Mouse (Mus musculus): ENCODE results near the gene Tuft1. TPM values are rescaled to one million over a fixed set of nuclear protein-coding genes. Genes with fewer than 3 reads are reported as not detected.

The Tuft1 gene
- polyA plus RNA-seq, 1 experiment from 2014 or later = 8.7 TPM

DNA sequence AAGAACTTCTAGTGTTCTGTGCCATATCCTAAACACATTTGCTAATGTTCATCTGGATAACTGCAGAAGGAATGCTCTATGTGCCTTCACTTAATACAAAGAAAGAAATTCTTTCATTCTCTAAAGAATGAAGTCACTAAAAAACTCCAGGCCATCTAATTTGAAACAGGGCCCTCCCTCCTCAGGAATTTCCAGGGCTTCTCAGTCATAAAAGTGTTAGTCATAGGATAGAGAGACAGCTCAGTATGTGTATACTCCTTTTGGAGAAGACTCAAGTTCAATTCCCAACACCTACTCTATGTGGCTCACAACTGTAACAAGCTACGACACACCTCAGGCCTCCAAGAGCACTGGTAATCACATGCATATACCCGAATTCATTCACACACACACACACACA lies 93.1 kb downstream of the Tuft1 start:
- WGBS (ENCODE audit: insufficient replicate concordance) = 74% methylated on average over 2 of the region's 2 CpGs
- ATAC-seq (replicated peaks; ENCODE audit: insufficient number of reproducible peaks, low FRiP score, low TSS enrichment) = no peak
- H3K9ac ChIP-seq (ENCODE audit: low read depth, low read length) = no peak overlapping the region

DNA sequence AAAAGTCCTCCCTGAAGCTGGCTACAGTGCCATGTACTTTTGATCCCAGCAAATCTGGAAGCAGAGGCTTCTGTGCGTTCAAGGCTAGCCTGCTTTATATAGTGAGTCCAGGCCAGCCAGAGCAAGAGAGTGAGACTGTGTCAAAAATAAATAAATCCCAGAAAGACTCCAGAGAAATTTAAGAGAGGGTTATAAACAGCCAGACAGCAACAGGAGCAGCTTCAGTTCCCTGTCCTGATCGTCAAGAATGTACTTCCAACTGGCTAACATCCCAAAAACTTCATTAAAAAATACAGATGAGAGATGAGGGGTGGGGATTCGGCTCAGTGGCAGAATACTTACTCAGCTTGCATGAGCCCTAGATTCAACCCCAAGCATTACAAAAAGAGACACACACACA lies 93.5 kb downstream of the Tuft1 start:
- Histone ChIP-seq H3K9me3 (replicated peaks; ENCODE audit: control insufficient read depth, low read length) (no peaks in the 10 kb centered on the region), H3K36me3 (ENCODE audit: control insufficient read depth, insufficient read depth, low read length) (no peaks in the 10 kb centered on the region), H3K9ac (ENCODE audit: low read depth, low read length) (no peak overlapping the region), H3K27me3 (ENCODE audit: control insufficient read depth, insufficient read depth, low read length) (no peaks in the 10 kb centered on the region), H3K4me1 (ENCODE audit: control insufficient read depth, insufficient read depth, low read length) (peaks cover 3% of the 10 kb centered on the region), H3K4me2 (no peak overlapping the region), H3K27ac (ENCODE audit: low read depth, low read length) (0 out of 2 replicates have a peak overlapping the region, but pooled peaks have one; percentile 10), H3K4me3 (ENCODE audit: low read depth, low read length) (no peak overlapping the region)
- 64% methylated on average over 3 of the region's 3 CpGs for WGBS (ENCODE audit: insufficient replicate concordance)
- ATAC-seq (replicated peaks; ENCODE audit: insufficient number of reproducible peaks, low FRiP score, low TSS enrichment) = no peak

More for the DNA sequence above, 93.1 kb downstream of the Tuft1 start:
- H3K9me3 ChIP-seq (replicated peaks; ENCODE audit: control insufficient read depth, low read length) = no peaks in the 10 kb centered on the region
- no peak overlapping the region for H3K4me2 ChIP-seq
- H3K36me3 ChIP-seq (ENCODE audit: control insufficient read depth, insufficient read depth, low read length) = no peaks in the 10 kb centered on the region
- no peaks in the 10 kb centered on the region for H3K27me3 ChIP-seq (ENCODE audit: control insufficient read depth, insufficient read depth, low read length)
- H3K4me1 ChIP-seq (ENCODE audit: control insufficient read depth, insufficient read depth, low read length) = peaks cover 3% of the 10 kb centered on the region
- H3K4me3 ChIP-seq (ENCODE audit: low read depth, low read length) = no peak overlapping the region
- no peak overlapping the region for H3K27ac ChIP-seq (ENCODE audit: low read depth, low read length)

DNA sequence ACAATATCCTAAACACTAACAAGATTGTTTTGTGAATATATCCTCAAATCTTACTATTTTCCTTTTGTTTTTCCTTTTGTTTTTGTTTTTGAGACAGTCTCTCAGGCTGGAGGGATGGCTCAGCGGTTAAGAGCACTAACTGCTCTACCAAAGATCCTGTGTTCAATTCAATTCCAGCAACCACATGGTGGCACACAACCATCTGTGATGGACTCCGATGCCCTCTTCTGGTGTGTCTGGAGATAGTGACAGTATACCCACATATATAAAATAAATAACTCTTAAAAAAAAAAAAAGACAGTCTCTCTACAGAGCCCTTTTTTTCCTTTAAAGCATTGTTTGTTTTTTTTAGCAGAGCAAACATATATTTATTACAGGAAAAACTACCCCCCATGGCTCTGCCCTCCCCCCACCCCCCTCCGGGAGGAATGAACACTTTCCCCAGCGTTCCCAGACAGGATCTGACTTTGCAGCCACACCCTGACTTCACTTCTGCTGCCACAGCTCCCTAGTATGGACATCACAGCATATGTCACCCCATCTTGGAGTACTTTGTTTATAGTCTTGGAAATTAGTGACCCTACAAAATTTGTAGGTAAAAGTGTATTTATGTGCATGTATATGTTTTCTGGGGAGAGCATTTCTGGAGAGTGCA lies 94.2 kb downstream of the Tuft1 start:
- peaks cover 3% of the 10 kb centered on the region for H3K4me1 ChIP-seq (ENCODE audit: control insufficient read depth, insufficient read depth, low read length)
- peaks cover under 1% of the 10 kb centered on the region; the same call in 1 of the 2 replicates for H3K36me3 ChIP-seq (ENCODE audit: control insufficient read depth, insufficient read depth, low read length)
- 72% methylated on average over 4 of the region's 4 CpGs for WGBS (ENCODE audit: insufficient replicate concordance)
- no peaks in the 10 kb centered on the region for H3K27me3 ChIP-seq (ENCODE audit: control insufficient read depth, insufficient read depth, low read length)
- no peak overlapping the region for H3K4me3 ChIP-seq (ENCODE audit: low read depth, low read length)
- H3K9ac ChIP-seq (ENCODE audit: low read depth, low read length) = no peak overlapping the region
- no peak overlapping the region for H3K27ac ChIP-seq (ENCODE audit: low read depth, low read length)
- no peak for ATAC-seq (replicated peaks; ENCODE audit: insufficient number of reproducible peaks, low FRiP score, low TSS enrichment)
- H3K4me2 ChIP-seq = no peak overlapping the region
- H3K9me3 ChIP-seq (replicated peaks; ENCODE audit: control insufficient read depth, low read length) = no peaks in the 10 kb centered on the region

DNA sequence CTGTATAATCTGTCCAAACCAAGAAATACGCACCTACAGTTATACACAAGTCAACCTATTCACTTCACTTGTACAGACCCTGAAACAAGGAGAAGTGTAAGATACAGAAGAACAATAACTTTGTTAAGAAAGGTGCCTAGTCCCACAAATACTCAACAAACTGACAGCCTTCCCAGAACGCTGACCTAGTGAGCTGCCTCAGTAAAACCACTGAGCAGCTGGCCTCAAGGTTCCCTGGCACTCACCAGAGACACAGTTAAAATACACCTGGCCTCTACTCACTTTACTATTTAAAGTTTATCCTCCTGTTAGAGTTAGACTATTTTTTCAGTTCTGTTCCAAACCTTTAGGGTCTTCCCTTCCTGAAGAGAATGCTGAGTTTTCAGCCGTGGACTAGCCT lies 95.5 kb downstream of the Tuft1 start:
- WGBS (ENCODE audit: insufficient replicate concordance) = 79% methylated on average over 3 of the region's 3 CpGs
- Histone ChIP-seq H3K4me2 (no peak overlapping the region), H3K36me3 (ENCODE audit: control insufficient read depth, insufficient read depth, low read length) (peaks cover 3% of the 10 kb centered on the region; the same call in 1 of the 2 replicates), H3K9ac (ENCODE audit: low read depth, low read length) (no peak overlapping the region), H3K27me3 (ENCODE audit: control insufficient read depth, insufficient read depth, low read length) (no peaks in the 10 kb centered on the region), H3K9me3 (replicated peaks; ENCODE audit: control insufficient read depth, low read length) (no peaks in the 10 kb centered on the region), H3K4me3 (ENCODE audit: low read depth, low read length) (no peak overlapping the region), H3K27ac (ENCODE audit: low read depth, low read length) (no peak overlapping the region), H3K4me1 (ENCODE audit: control insufficient read depth, insufficient read depth, low read length) (peaks cover 3% of the 10 kb centered on the region)
- ATAC-seq (replicated peaks; ENCODE audit: insufficient number of reproducible peaks, low FRiP score, low TSS enrichment) = no peak

Other genes with a start within 250 kb of the Tuft1 start
- gene Tdrkh, start 245.6 kb downstream of the Tuft1 start, polyA plus RNA-seq (2014; fragmentation: Nextera tagmentation; extraction: Ambion mirVana) = 8.4 and 8.7 TPM in 2 replicates
- 60.8 and 65.5 TPM in 2 replicates for gene Mrpl9, start 215.6 kb downstream of the Tuft1 start, polyA plus RNA-seq (2014; fragmentation: Nextera tagmentation; extraction: Ambion mirVana)
- 0.29 TPM in 1 of 2 replicates, not detected in the other for gene Oaz3, start 215.0 kb downstream of the Tuft1 start, polyA plus RNA-seq (2014; fragmentation: Nextera tagmentation; extraction: Ambion mirVana)
- 2.8 and 4.7 TPM in 2 replicates for gene Celf3, start 180.6 kb downstream of the Tuft1 start, polyA plus RNA-seq (2014; fragmentation: Nextera tagmentation; extraction: Ambion mirVana)
- gene Riiad1, start 178.5 kb downstream of the Tuft1 start, polyA plus RNA-seq (2014; fragmentation: Nextera tagmentation; extraction: Ambion mirVana) = 6.6 and 7.0 TPM in 2 replicates
- gene Snx27, start 76.2 kb downstream of the Tuft1 start, polyA plus RNA-seq (2014; fragmentation: Nextera tagmentation; extraction: Ambion mirVana) = 21.2 and 23.7 TPM in 2 replicates
- not detected in 2 replicates for gene Gm10972, start 15.8 kb downstream of the Tuft1 start, polyA plus RNA-seq (2014; fragmentation: Nextera tagmentation; extraction: Ambion mirVana)
- 0.72 and 2.0 TPM in 2 replicates for gene Selenbp2, start 34.7 kb upstream of the Tuft1 start, polyA plus RNA-seq (2014; fragmentation: Nextera tagmentation; extraction: Ambion mirVana)
- 1.4 and 2.0 TPM in 2 replicates for gene Cgn, start 127.6 kb upstream of the Tuft1 start, polyA plus RNA-seq (2014; fragmentation: Nextera tagmentation; extraction: Ambion mirVana)
- gene Pogz, start 178.7 kb upstream of the Tuft1 start, polyA plus RNA-seq (2014; fragmentation: Nextera tagmentation; extraction: Ambion mirVana) = 14.4 and 15.6 TPM in 2 replicates
- gene Psmb4, start 228.1 kb upstream of the Tuft1 start, polyA plus RNA-seq (2014; fragmentation: Nextera tagmentation; extraction: Ambion mirVana) = 293 and 305 TPM in 2 replicates

Data from heart, embryonic 11.5 days (tissue).